Mouse (Mus musculus) neural tube, embryonic 15.5 days (tissue): ENCODE results near the gene Oosp2. TPM values are rescaled to one million over a fixed set of nuclear protein-coding genes. Genes with fewer than 3 reads are reported as not detected.

Experiments used
- ATAC-seq: fragments of 200-750 bp; cut with Nextera tagmentation; 2 replicates; pipeline ENCODE4 v1.8.0; 2017; ENCODE audit warnings: mild to moderate bottlenecking, moderate TSS enrichment, moderate library complexity; ENCODE audit not compliant: low FRiP score
- H3K27ac ChIP-seq: fragments of 300-500 bp; sonication (generic); replicated peaks from 2 replicates; pipeline ENCODE4 v1.5.1; 2015; ENCODE audit warnings: mild to moderate bottlenecking, inconsistent platforms
- H3K27me3 ChIP-seq: fragments of 300-500 bp; sonication (generic); replicated peaks from 2 replicates; pipeline ENCODE4 v1.6.1; 2015; ENCODE audit warnings: inconsistent platforms
- H3K36me3 ChIP-seq: fragments of 300-500 bp; sonication (generic); 2 replicates; pipeline ENCODE4 v1.6.1; 2015; ENCODE audit warnings: inconsistent platforms
- H3K4me1 ChIP-seq: fragments of 300-500 bp; sonication (generic); 2 replicates; pipeline ENCODE4 v1.6.1; 2015; ENCODE audit warnings: inconsistent platforms
- H3K4me2 ChIP-seq: fragments of 300-500 bp; sonication (generic); 2 replicates; pipeline ENCODE4 v1.6.1; 2015; ENCODE audit warnings: inconsistent platforms, mild to moderate bottlenecking, moderate library complexity
- H3K4me3 ChIP-seq: fragments of 300-500 bp; sonication (generic); replicated peaks from 2 replicates; pipeline ENCODE4 v1.5.1; 2015; ENCODE audit warnings: mild to moderate bottlenecking, inconsistent platforms
- H3K9ac ChIP-seq: fragments of 300-500 bp; sonication (generic); replicated peaks from 2 replicates; pipeline ENCODE4 v1.6.1; 2015; ENCODE audit warnings: mild to moderate bottlenecking, inconsistent platforms
- H3K9me3 ChIP-seq: fragments of 300-500 bp; sonication (generic); replicated peaks from 2 replicates; pipeline ENCODE4 v1.6.1; 2016; ENCODE audit warnings: inconsistent platforms
- WGBS: fragments of 180-500 bp; shearing (Covaris S2); methylation state at CpG from one replicate; pipeline ENCODE4 v1.1.7; 2015; ENCODE audit warnings: mixed read lengths; 5-methylcytosine and 5-hydroxymethylcytosine counted together
- polyA plus RNA-seq: library from polyadenylated mRNA; unstranded; fragments of >200 nt; fragmentation: Nextera tagmentation; extraction: Ambion mirVana; gene quantifications from 2 replicates; pipeline ENCODE4 v1.2.1, GENCODE M21; 2015

Oosp2 gene
- polyA plus RNA-seq, 1 experiment from 2014 or later: not detected

- Histone ChIP-seq H3K4me1 (no peaks in the 10 kb centered on the region), H3K4me2 (no peak overlapping the region), H3K9ac (no peak overlapping the region), H3K36me3 (no peaks in the 10 kb centered on the region), H3K9me3 (no peaks in the 10 kb centered on the region), H3K27me3 (no peaks in the 10 kb centered on the region), H3K4me3 (no peak overlapping the region), H3K27ac (no peak overlapping the region)
- WGBS: 88% methylated on average over 1 of the region's 1 CpGs
- no peak for ATAC-seq
These were observed 26.6 kb downstream of the Oosp2 start for GRCm38 (mm10) chr19:11633732-11634131.

- Histone ChIP-seq H3K9ac (no peak overlapping the region), H3K27me3 (no peaks in the 10 kb centered on the region), H3K4me3 (no peak overlapping the region), H3K4me1 (no peaks in the 10 kb centered on the region), H3K36me3 (no peaks in the 10 kb centered on the region), H3K4me2 (no peak overlapping the region), H3K9me3 (no peaks in the 10 kb centered on the region), H3K27ac (no peak overlapping the region)
- 68% methylated on average over 5 of the region's 5 CpGs for WGBS
- no peak for ATAC-seq
These were observed 35.1 kb downstream of the Oosp2 start for GRCm38 (mm10) chr19:11625231-11625630.

- Histone ChIP-seq H3K4me1 (no peaks in the 10 kb centered on the region), H3K27me3 (no peaks in the 10 kb centered on the region), H3K4me2 (no peak overlapping the region), H3K27ac (no peak overlapping the region), H3K4me3 (no peak overlapping the region), H3K9ac (no peak overlapping the region), H3K36me3 (no peaks in the 10 kb centered on the region), H3K9me3 (no peaks in the 10 kb centered on the region)
- ATAC-seq: no peak
These were observed 35.6 kb downstream of the Oosp2 start for GRCm38 (mm10) chr19:11624800-11625199.

- H3K27ac ChIP-seq: no peak within 1 kb of the TSS
- H3K4me2 ChIP-seq: no peak within 1 kb of the TSS
- H3K27me3 ChIP-seq: no peaks in the 10 kb centered on the region
- H3K4me1 ChIP-seq: no peaks in the 10 kb centered on the region
- H3K9me3 ChIP-seq: no peaks in the 10 kb centered on the region
- 79% methylated on average over 2 of the region's 2 CpGs for WGBS
- H3K9ac ChIP-seq: no peak within 1 kb of the TSS
- no peaks in the 10 kb centered on the region for H3K36me3 ChIP-seq
- H3K4me3 ChIP-seq: no peak within 1 kb of the TSS
- no peak for ATAC-seq
These were observed 36.8 kb downstream of the Oosp2 start, which contains the start of gene Ms4a2 for GRCm38 (mm10) chr19:11623551-11623950. Ms4a2 (minus strand) TSS chr19:11623719.

GRCm38 (mm10) chr19:11617983-11618382 is 42.4 kb downstream of the Oosp2 start:
- no peak overlapping the region for H3K4me3 ChIP-seq
- no peak overlapping the region for H3K9ac ChIP-seq
- H3K27me3 ChIP-seq: no peaks in the 10 kb centered on the region
- no peaks in the 10 kb centered on the region for H3K4me1 ChIP-seq
- no peak overlapping the region for H3K27ac ChIP-seq
- no peak for ATAC-seq
- H3K36me3 ChIP-seq: no peaks in the 10 kb centered on the region
- H3K9me3 ChIP-seq: no peaks in the 10 kb centered on the region
- H3K4me2 ChIP-seq: no peak overlapping the region

GRCm38 (mm10) chr19:11614805-11615204 is 45.6 kb downstream of the Oosp2 start:
- no peaks in the 10 kb centered on the region for H3K4me1 ChIP-seq
- no peaks in the 10 kb centered on the region for H3K9me3 ChIP-seq
- no peak overlapping the region for H3K4me2 ChIP-seq
- no peak overlapping the region for H3K27ac ChIP-seq
- 68% methylated on average over 2 of the region's 2 CpGs for WGBS
- H3K27me3 ChIP-seq: no peaks in the 10 kb centered on the region
- ATAC-seq: no peak
- H3K9ac ChIP-seq: no peak overlapping the region
- no peaks in the 10 kb centered on the region for H3K36me3 ChIP-seq
- H3K4me3 ChIP-seq: no peak overlapping the region

- Histone ChIP-seq H3K36me3 (no peaks in the 10 kb centered on the region), H3K9ac (no peak overlapping the region), H3K27me3 (no peaks in the 10 kb centered on the region), H3K4me3 (no peak overlapping the region), H3K4me1 (no peaks in the 10 kb centered on the region), H3K27ac (no peak overlapping the region), H3K4me2 (no peak overlapping the region), H3K9me3 (no peaks in the 10 kb centered on the region)
- whole genome bisulfite sequencing: 70% methylated on average over 8 of the region's 8 CpGs
- ATAC-seq: no peak
These were observed 46.4 kb downstream of the Oosp2 start for GRCm38 (mm10) chr19:11613776-11614443.

GRCm38 (mm10) chr19:11613084-11613483 is 47.3 kb downstream of the Oosp2 start:
- H3K4me1 ChIP-seq: no peaks in the 10 kb centered on the region
- no peak overlapping the region for H3K4me2 ChIP-seq
- no peak overlapping the region for H3K9ac ChIP-seq
- H3K27ac ChIP-seq: no peak overlapping the region
- WGBS: 95% methylated on average over 1 of the region's 1 CpGs
- no peaks in the 10 kb centered on the region for H3K36me3 ChIP-seq
- H3K27me3 ChIP-seq: no peaks in the 10 kb centered on the region
- H3K9me3 ChIP-seq: no peaks in the 10 kb centered on the region
- no peak overlapping the region for H3K4me3 ChIP-seq
- no peak for ATAC-seq

- ATAC-seq: no peak
- Histone ChIP-seq H3K9me3 (no peaks in the 10 kb centered on the region), H3K4me1 (no peaks in the 10 kb centered on the region), H3K9ac (no peak overlapping the region), H3K27me3 (no peaks in the 10 kb centered on the region), H3K4me2 (no peak overlapping the region), H3K27ac (no peak overlapping the region), H3K36me3 (no peaks in the 10 kb centered on the region), H3K4me3 (no peak overlapping the region)
- 64% methylated on average over 2 of the region's 2 CpGs for WGBS
These were observed 48.1 kb downstream of the Oosp2 start for GRCm38 (mm10) chr19:11612293-11612692.

GRCm38 (mm10) chr19:11611541-11611945 is 48.8 kb downstream of the Oosp2 start:
- H3K36me3 ChIP-seq: no peaks in the 10 kb centered on the region
- no peaks in the 10 kb centered on the region for H3K4me1 ChIP-seq
- H3K27ac ChIP-seq: no peak overlapping the region
- H3K9me3 ChIP-seq: no peaks in the 10 kb centered on the region
- H3K4me2 ChIP-seq: no peak overlapping the region
- no peak overlapping the region for H3K4me3 ChIP-seq
- H3K9ac ChIP-seq: no peak overlapping the region
- WGBS: 30% methylated on average over 6 of the region's 6 CpGs
- peak; percentile 92 for ATAC-seq
- no peaks in the 10 kb centered on the region for H3K27me3 ChIP-seq

- H3K9me3 ChIP-seq: no peaks in the 10 kb centered on the region
- H3K9ac ChIP-seq: no peak overlapping the region
- H3K27me3 ChIP-seq: no peaks in the 10 kb centered on the region
- H3K4me1 ChIP-seq: no peaks in the 10 kb centered on the region
- no peak overlapping the region for H3K4me2 ChIP-seq
- H3K36me3 ChIP-seq: no peaks in the 10 kb centered on the region
- H3K4me3 ChIP-seq: no peak overlapping the region
- WGBS: 7% methylated on average over 1 of the region's 1 CpGs
- no peak for ATAC-seq
- no peak overlapping the region for H3K27ac ChIP-seq
These were observed 52.2 kb downstream of the Oosp2 start for GRCm38 (mm10) chr19:11608172-11608571.

- WGBS: 95% methylated on average over 2 of the region's 2 CpGs
These were observed 55.8 kb downstream of the Oosp2 start, which contains the start of gene Ms4a6d for GRCm38 (mm10) chr19:11604603-11605002. Ms4a6d (minus strand) TSS chr19:11604849.

More at GRCm38 (mm10) chr19:11604603-11605002, 55.8 kb downstream of the Oosp2 start, which contains the start of gene Ms4a6d:
- Histone ChIP-seq H3K4me1 (no peaks in the 10 kb centered on the region), H3K27me3 (no peaks in the 10 kb centered on the region), H3K36me3 (no peaks in the 10 kb centered on the region), H3K4me2 (no peak within 1 kb of the TSS), H3K9me3 (no peaks in the 10 kb centered on the region), H3K4me3 (no peak within 1 kb of the TSS), H3K9ac (no peak within 1 kb of the TSS), H3K27ac (no peak within 1 kb of the TSS)
- no peak for ATAC-seq
